13 mouse cellular contexts compared by ENCODE assay signal in genomic region chr12:24460406-24460805, GRCm38 (mm10).
"Had no signal": no experiment of that assay in that cellular context is flagged by ENCODE, and none has a peak within 500 bp of the region (broad histone marks: within the 10 kb centered on the region; RNA-seq: fewer than 3 reads in every experiment).

No protein-coding gene starts in this region.

- H3K4me2 ChIP-seq: limb, embryonic 15.5 days; liver, embryonic 12.5 days; lung, embryonic 14.5 days; neural tube, embryonic 15.5 days had no signal

- H3K9ac ChIP-seq: limb, embryonic 15.5 days; liver, embryonic 12.5 days; lung, embryonic 14.5 days; neural tube, embryonic 15.5 days had no signal

- DNase-seq: lung, embryonic 14.5 days; lung, postnatal 10 days; lung, postnatal 4 days; midbrain, embryonic 14.5 days; right cerebral cortex, adult 18-20 months; right cerebral cortex, postnatal 25 days; thymus, postnatal 4 days had no signal

- H3K4me3 ChIP-seq: limb, embryonic 15.5 days; liver, embryonic 12.5 days; midbrain, embryonic 10.5 days; myocyte; neural tube, embryonic 15.5 days had no signal

- H3K4me1 ChIP-seq: limb, embryonic 15.5 days; liver, embryonic 12.5 days; midbrain, embryonic 10.5 days; neural tube, embryonic 15.5 days had no signal

- ATAC-seq: liver, embryonic 12.5 days had no signal

- H3K36me3 ChIP-seq: limb, embryonic 15.5 days; liver, embryonic 12.5 days; midbrain, embryonic 10.5 days; neural tube, embryonic 15.5 days had no signal

- H3K27ac ChIP-seq: kidney, postnatal 0 days; limb, embryonic 15.5 days; liver, embryonic 12.5 days; midbrain, embryonic 10.5 days; neural tube, embryonic 15.5 days had no signal

- H3K27me3 ChIP-seq: limb, embryonic 15.5 days; liver, embryonic 12.5 days; neural tube, embryonic 15.5 days had no signal

- H3K9me3 ChIP-seq: limb, embryonic 15.5 days; liver, embryonic 12.5 days; neural tube, embryonic 15.5 days had no signal
